Mouse (Mus musculus): ENCODE measurements around the gene Lyrm7. TPM values are rescaled to one million over a fixed set of nuclear protein-coding genes. Genes with fewer than 3 reads are reported as not detected.

Gene Lyrm7
- polyA plus RNA-seq, 1 experiment from 2014 or later = 25.7 TPM

DNA sequence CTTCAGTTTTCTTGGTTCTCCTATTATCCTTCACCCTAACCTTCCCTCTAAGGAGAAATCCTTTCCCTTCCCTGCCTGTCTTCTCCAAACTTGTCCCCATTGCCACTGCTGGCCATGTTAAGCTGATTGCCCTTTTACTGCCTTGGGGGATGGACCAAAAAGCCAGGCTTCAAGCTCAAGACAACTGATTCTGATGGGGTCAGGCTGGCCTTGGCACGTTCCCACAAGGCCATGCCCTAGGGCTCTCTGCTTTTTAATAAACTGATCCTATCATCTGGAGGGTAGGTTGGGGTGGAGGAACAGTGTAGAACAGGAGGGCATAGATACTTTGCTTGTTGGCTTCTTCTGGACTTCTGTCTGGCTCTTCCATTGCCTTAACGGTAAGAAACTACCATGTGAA, 24.7 kb upstream of the Lyrm7 start:
- WGBS = 97% methylated on average over 2 of the region's 2 CpGs

DNA sequence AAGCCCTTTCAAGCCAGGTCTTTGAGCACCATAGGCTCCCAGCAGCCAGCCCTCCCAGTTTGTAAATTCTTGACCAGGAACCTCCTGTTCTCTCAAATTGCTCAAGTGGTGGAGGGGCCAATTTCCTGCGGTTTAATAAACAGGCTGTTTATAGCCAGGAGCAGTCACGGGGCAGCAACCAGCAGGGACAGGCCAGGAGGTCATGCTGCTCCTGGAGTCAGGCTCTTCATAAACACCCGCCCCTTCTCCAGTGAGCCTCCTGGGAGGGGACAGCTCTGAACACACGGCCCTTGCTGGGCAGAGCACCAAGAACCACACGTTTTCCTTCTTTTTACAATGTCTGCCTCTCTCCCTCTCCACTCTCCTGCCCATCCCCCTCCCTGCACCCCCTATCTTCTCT, 24.2 kb upstream of the Lyrm7 start:
- WGBS = 26% methylated on average over 5 of the region's 5 CpGs
- Histone ChIP-seq H3K4me1 (ENCODE audit: control insufficient read depth, insufficient read depth, low read length) (peaks cover 37% of the 10 kb centered on the region), H3K9me3 (replicated peaks; ENCODE audit: control insufficient read depth, low read length) (no peaks in the 10 kb centered on the region), H3K27me3 (ENCODE audit: control insufficient read depth, insufficient read depth, low read length) (no peaks in the 10 kb centered on the region), H3K36me3 (ENCODE audit: control insufficient read depth, insufficient read depth) (no peaks in the 10 kb centered on the region), H3K4me2 (ENCODE audit: low read depth, low read length) (no peak overlapping the region), H3K27ac (ENCODE audit: low read length) (peak overlapping the region; percentile 70), H3K4me3 (ENCODE audit: low read length) (no peak overlapping the region), H3K9ac (ENCODE audit: low read length) (0 out of 2 replicates have a peak overlapping the region, but pooled peaks have one; percentile 14)
- peak; percentile 50 for ATAC-seq (replicated peaks; ENCODE audit: extremely low read depth, insufficient read depth, low FRiP score)

More for the DNA sequence above, 24.7 kb upstream of the Lyrm7 start:
- Histone ChIP-seq H3K4me1 (ENCODE audit: control insufficient read depth, insufficient read depth, low read length) (peaks cover 32% of the 10 kb centered on the region), H3K4me3 (ENCODE audit: low read length) (no peak overlapping the region), H3K36me3 (ENCODE audit: control insufficient read depth, insufficient read depth) (no peaks in the 10 kb centered on the region), H3K4me2 (ENCODE audit: low read depth, low read length) (no peak overlapping the region), H3K9ac (ENCODE audit: low read length) (no peak overlapping the region), H3K27me3 (ENCODE audit: control insufficient read depth, insufficient read depth, low read length) (no peaks in the 10 kb centered on the region), H3K27ac (ENCODE audit: low read length) (0 out of 2 replicates have a peak overlapping the region, but pooled peaks have one; percentile 1), H3K9me3 (replicated peaks; ENCODE audit: control insufficient read depth, low read length) (no peaks in the 10 kb centered on the region)
- ATAC-seq (replicated peaks; ENCODE audit: extremely low read depth, insufficient read depth, low FRiP score) = no peak

DNA sequence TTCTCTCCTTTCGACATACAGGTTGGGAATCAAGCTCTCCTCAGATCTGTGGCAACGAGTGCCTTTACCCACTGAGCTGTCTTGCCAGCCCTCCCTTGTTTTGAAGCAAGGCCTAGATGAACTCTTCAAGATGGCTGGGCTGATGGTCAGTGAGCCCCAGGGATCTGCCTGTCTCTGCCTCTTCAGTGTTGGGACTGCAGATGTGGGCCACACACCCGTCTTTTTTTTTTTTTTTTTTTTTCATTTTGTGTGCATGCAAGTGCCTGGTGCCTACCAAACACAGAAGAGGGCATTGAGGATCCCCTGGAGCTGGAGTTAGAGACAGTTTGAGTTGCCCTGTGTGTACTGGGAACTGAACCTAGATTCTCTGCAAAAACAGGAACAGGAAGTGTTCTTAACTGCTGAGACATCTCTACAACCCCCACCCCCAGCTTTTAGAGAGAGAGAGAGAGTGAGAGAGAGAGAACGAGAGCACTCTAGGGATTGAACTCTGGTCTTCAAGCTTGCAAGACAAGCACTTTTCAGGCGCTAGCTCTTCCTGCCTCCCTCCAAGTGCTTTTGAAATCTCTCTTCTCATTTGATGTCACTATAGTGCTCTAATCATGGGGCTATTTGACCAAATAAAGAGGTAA, 23.6 kb upstream of the Lyrm7 start:
- no peaks in the 10 kb centered on the region for H3K36me3 ChIP-seq (ENCODE audit: control insufficient read depth, insufficient read depth)
- no peak overlapping the region for H3K4me2 ChIP-seq (ENCODE audit: low read depth, low read length)
- no peak overlapping the region for H3K4me3 ChIP-seq (ENCODE audit: low read length)
- no peaks in the 10 kb centered on the region for H3K9me3 ChIP-seq (replicated peaks; ENCODE audit: control insufficient read depth, low read length)
- WGBS = 77% methylated on average over 5 of the region's 5 CpGs
- peaks cover 42% of the 10 kb centered on the region for H3K4me1 ChIP-seq (ENCODE audit: control insufficient read depth, insufficient read depth, low read length)
- no peak overlapping the region for H3K9ac ChIP-seq (ENCODE audit: low read length)
- peak overlapping the region; percentile 70 for H3K27ac ChIP-seq (ENCODE audit: low read length)
- no peaks in the 10 kb centered on the region for H3K27me3 ChIP-seq (ENCODE audit: control insufficient read depth, insufficient read depth, low read length)
- ATAC-seq (replicated peaks; ENCODE audit: extremely low read depth, insufficient read depth, low FRiP score) = no peak

DNA sequence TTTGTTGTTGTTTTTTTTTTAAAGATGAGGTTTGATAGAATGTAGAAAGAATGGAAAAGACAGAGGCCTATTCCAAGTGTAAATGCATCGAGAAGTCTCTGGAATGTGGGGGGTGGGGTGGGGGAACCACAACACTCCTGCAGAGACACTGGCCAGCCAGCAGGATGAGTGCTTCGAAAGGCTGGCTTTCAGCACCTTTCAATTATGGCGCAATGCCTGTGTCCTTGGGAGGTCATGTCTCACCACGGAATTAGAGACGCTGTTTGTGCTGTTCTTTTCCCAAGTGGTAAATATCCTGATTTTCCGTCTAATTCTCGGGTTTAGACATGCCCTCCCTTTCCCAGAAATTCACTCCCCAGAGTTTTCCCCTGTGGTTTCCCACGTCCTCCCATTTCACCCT, 22.0 kb upstream of the Lyrm7 start:
- Histone ChIP-seq H3K4me2 (ENCODE audit: low read depth, low read length) (no peak overlapping the region), H3K9me3 (replicated peaks; ENCODE audit: control insufficient read depth, low read length) (no peaks in the 10 kb centered on the region), H3K9ac (ENCODE audit: low read length) (0 out of 2 replicates have a peak overlapping the region, but pooled peaks have one; percentile 33), H3K4me3 (ENCODE audit: low read length) (no peak overlapping the region), H3K36me3 (ENCODE audit: control insufficient read depth, insufficient read depth) (no peaks in the 10 kb centered on the region), H3K27ac (ENCODE audit: low read length) (peak overlapping the region; percentile 84), H3K4me1 (ENCODE audit: control insufficient read depth, insufficient read depth, low read length) (peaks cover 42% of the 10 kb centered on the region), H3K27me3 (ENCODE audit: control insufficient read depth, insufficient read depth, low read length) (no peaks in the 10 kb centered on the region)
- 14% methylated on average over 8 of the region's 8 CpGs for WGBS
- ATAC-seq (replicated peaks; ENCODE audit: extremely low read depth, insufficient read depth, low FRiP score) = 0 out of 2 replicates have a peak, but pooled peaks have one; percentile 55

DNA sequence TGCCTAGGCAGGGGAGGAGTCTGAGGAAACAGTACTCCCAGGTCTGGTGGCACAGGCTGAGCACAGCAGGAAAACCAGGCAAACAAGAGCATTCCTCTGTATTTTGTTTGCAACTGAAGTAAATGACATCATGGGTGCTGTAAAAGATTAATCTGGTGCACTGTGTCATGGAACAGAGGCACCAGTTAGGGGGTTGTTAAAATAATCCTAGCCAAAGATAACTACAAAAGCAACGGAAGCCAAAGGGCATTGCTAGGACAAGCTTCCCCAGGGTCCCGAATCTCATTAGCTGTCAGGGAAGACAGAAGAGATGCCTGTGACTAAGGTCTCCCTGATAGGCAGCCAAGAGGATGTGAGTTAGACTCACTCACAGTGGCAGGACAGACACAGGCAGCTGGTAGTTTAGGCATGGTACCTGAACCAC, 20.3 kb upstream of the Lyrm7 start:
- Histone ChIP-seq H3K27me3 (ENCODE audit: control insufficient read depth, insufficient read depth, low read length) (no peaks in the 10 kb centered on the region), H3K4me3 (ENCODE audit: low read length) (no peak overlapping the region), H3K4me2 (ENCODE audit: low read depth, low read length) (no peak overlapping the region), H3K36me3 (ENCODE audit: control insufficient read depth, insufficient read depth) (no peaks in the 10 kb centered on the region), H3K9ac (ENCODE audit: low read length) (peak overlapping the region; percentile 30; the same call in 1 of the 2 replicates), H3K27ac (ENCODE audit: low read length) (peak overlapping the region; percentile 90), H3K9me3 (replicated peaks; ENCODE audit: control insufficient read depth, low read length) (no peaks in the 10 kb centered on the region), H3K4me1 (ENCODE audit: control insufficient read depth, insufficient read depth, low read length) (peaks cover 42% of the 10 kb centered on the region)
- no peak; the same call in 1 of the 2 replicates for ATAC-seq (replicated peaks; ENCODE audit: extremely low read depth, insufficient read depth, low FRiP score)
- 12% methylated on average over 2 of the region's 2 CpGs for WGBS

DNA sequence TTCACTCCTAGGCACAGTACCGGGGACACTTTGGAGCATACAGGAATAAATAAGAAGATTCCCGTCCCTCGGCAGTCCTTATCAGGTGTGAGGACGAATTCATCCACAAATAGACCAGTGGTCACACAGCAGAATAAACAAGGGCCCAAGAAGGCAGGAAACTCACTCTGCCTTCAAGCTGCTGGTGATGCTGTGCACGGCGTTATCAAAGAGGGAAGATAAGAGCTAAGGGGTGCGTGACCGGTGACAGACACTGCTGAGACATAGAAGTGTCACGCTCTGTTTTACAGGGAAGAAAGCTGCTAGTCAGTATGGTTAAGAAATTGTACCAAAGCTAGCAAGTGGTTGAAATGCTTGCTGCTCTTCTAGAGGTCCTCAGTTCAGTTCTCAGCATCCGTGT, 19.2 kb upstream of the Lyrm7 start:
- 17% methylated on average over 10 of the region's 10 CpGs for WGBS
- Histone ChIP-seq H3K4me2 (ENCODE audit: low read depth, low read length) (peak overlapping the region; percentile 11; the same call in 1 of the 2 replicates), H3K27me3 (ENCODE audit: control insufficient read depth, insufficient read depth, low read length) (no peaks in the 10 kb centered on the region), H3K4me3 (ENCODE audit: low read length) (no peak overlapping the region), H3K36me3 (ENCODE audit: control insufficient read depth, insufficient read depth) (no peaks in the 10 kb centered on the region), H3K4me1 (ENCODE audit: control insufficient read depth, insufficient read depth, low read length) (peaks cover 38% of the 10 kb centered on the region), H3K9ac (ENCODE audit: low read length) (peak overlapping the region; percentile 43), H3K27ac (ENCODE audit: low read length) (peak overlapping the region; percentile 90), H3K9me3 (replicated peaks; ENCODE audit: control insufficient read depth, low read length) (no peaks in the 10 kb centered on the region)
- ATAC-seq (replicated peaks; ENCODE audit: extremely low read depth, insufficient read depth, low FRiP score) = peak; percentile 45

DNA sequence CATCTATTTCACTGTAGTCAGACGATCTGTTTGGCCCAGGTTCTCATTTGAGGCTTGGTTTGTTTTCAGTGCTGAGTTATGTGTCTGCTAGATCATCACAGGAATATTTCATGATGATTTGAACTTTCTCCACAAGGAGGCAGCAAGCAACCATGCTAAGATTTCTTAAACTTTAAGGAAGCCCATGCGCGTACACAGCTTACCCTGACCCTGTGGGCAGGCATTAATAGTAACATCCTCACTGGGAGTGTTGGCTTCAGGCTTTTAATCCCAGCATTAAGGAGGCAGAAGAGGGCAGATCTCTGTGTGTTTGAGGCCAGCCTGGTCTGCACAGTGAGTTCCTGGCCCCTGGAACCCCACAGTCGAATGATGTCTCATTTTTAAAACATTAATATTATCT, 18.7 kb upstream of the Lyrm7 start:
- 11% methylated on average over 4 of the region's 4 CpGs for WGBS
- peak overlapping the region; percentile 90 for H3K27ac ChIP-seq (ENCODE audit: low read length)
- H3K9me3 ChIP-seq (replicated peaks; ENCODE audit: control insufficient read depth, low read length) = no peaks in the 10 kb centered on the region
- H3K4me2 ChIP-seq (ENCODE audit: low read depth, low read length) = no peak overlapping the region
- H3K9ac ChIP-seq (ENCODE audit: low read length) = peak overlapping the region; percentile 43
- no peak overlapping the region for H3K4me3 ChIP-seq (ENCODE audit: low read length)
- ATAC-seq (replicated peaks; ENCODE audit: extremely low read depth, insufficient read depth, low FRiP score) = peak; percentile 83
- H3K4me1 ChIP-seq (ENCODE audit: control insufficient read depth, insufficient read depth, low read length) = peaks cover 33% of the 10 kb centered on the region
- no peaks in the 10 kb centered on the region for H3K27me3 ChIP-seq (ENCODE audit: control insufficient read depth, insufficient read depth, low read length)
- H3K36me3 ChIP-seq (ENCODE audit: control insufficient read depth, insufficient read depth) = no peaks in the 10 kb centered on the region

DNA sequence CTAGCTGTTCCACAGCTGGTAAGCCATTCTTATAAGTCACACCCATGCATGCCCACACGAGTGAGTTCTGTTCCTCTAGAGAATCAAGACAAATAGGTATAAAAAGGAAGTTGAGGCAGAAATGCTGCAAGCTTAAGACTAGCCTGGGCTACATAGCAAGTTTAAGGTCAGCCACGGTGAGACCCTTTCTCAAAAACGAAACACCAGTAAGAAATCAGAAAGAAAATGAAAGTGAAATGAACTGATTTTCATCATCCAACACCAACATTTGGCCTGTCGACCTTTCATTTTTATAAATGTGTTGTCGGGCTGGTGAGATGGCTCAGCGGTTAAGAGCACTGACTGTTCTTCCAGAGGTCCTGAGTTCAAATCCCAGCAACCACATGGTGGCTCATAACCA, 18.2 kb upstream of the Lyrm7 start:
- 72% methylated on average over 6 of the region's 6 CpGs for WGBS
- no peaks in the 10 kb centered on the region for H3K9me3 ChIP-seq (replicated peaks; ENCODE audit: control insufficient read depth, low read length)
- peaks cover 4% of the 10 kb centered on the region for H3K36me3 ChIP-seq (ENCODE audit: control insufficient read depth, insufficient read depth)
- no peak overlapping the region for H3K27ac ChIP-seq (ENCODE audit: low read length)
- no peak for ATAC-seq (replicated peaks; ENCODE audit: extremely low read depth, insufficient read depth, low FRiP score)
- no peak overlapping the region for H3K4me2 ChIP-seq (ENCODE audit: low read depth, low read length)
- H3K4me3 ChIP-seq (ENCODE audit: low read length) = no peak overlapping the region
- peaks cover 32% of the 10 kb centered on the region for H3K4me1 ChIP-seq (ENCODE audit: control insufficient read depth, insufficient read depth, low read length)
- no peak overlapping the region for H3K9ac ChIP-seq (ENCODE audit: low read length)
- H3K27me3 ChIP-seq (ENCODE audit: control insufficient read depth, insufficient read depth, low read length) = no peaks in the 10 kb centered on the region

DNA sequence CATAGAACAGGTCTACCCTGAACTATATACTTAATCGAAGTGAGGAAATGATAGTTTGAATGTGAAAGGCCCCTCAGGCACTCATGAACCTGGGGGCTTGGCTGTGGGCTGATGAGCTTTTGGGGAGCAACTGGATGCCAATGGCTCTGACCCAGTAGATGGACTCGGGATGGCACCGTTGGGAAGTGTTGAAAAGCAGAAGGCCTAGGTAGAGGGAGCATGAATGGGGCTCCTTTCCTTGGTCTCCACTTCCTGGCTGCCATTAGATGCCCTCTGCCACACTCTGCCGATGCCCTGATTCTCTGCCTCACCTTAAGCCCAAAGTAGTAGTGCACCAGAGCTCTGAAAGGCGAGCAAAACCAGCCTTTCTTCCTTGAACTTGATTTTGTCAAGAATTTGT, 15.3 kb upstream of the Lyrm7 start:
- no peak overlapping the region for H3K4me3 ChIP-seq (ENCODE audit: low read length)
- H3K9me3 ChIP-seq (replicated peaks; ENCODE audit: control insufficient read depth, low read length) = no peaks in the 10 kb centered on the region
- H3K27ac ChIP-seq (ENCODE audit: low read length) = no peak overlapping the region
- 87% methylated on average over 5 of the region's 5 CpGs for WGBS
- peaks cover 25% of the 10 kb centered on the region for H3K36me3 ChIP-seq (ENCODE audit: control insufficient read depth, insufficient read depth)
- H3K4me2 ChIP-seq (ENCODE audit: low read depth, low read length) = no peak overlapping the region
- peaks cover 16% of the 10 kb centered on the region for H3K4me1 ChIP-seq (ENCODE audit: control insufficient read depth, insufficient read depth, low read length)
- ATAC-seq (replicated peaks; ENCODE audit: extremely low read depth, insufficient read depth, low FRiP score) = no peak
- no peaks in the 10 kb centered on the region for H3K27me3 ChIP-seq (ENCODE audit: control insufficient read depth, insufficient read depth, low read length)
- no peak overlapping the region for H3K9ac ChIP-seq (ENCODE audit: low read length)

Data from heart, embryonic 16.5 days (tissue).